Mouse (Mus musculus) intestine, embryonic 16.5 days (tissue): ENCODE results near the gene Map7d3. TPM values are rescaled to one million over a fixed set of nuclear protein-coding genes. Genes with fewer than 3 reads are reported as not detected.

Experiments used
- ATAC-seq: fragments of 200-750 bp; cut with Nextera tagmentation; 2 replicates; pipeline ENCODE4 v1.8.0; 2017; ENCODE audit warnings: moderate TSS enrichment, moderate library complexity
- H3K27ac ChIP-seq: fragments of 300-500 bp; sonication (generic); 2 replicates; pipeline ENCODE4 v1.5.1; 2014; ENCODE audit warnings: mild to moderate bottlenecking, low read length
- H3K27me3 ChIP-seq: fragments of 300-500 bp; sonication (generic); replicated peaks from 2 replicates; pipeline ENCODE4 v1.6.1; 2014; ENCODE audit warnings: low read length, control low read depth, mixed read lengths; ENCODE audit not compliant: control insufficient read depth, insufficient read depth
- H3K36me3 ChIP-seq: fragments of 300-500 bp; sonication (generic); 2 replicates; pipeline ENCODE4 v1.6.1; 2014; ENCODE audit warnings: low read length, control low read depth; ENCODE audit not compliant: control insufficient read depth, insufficient read depth
- H3K4me1 ChIP-seq: fragments of 300-500 bp; sonication (generic); 2 replicates; pipeline ENCODE4 v1.6.1; 2014; ENCODE audit warnings: low read length, control low read depth, mixed read lengths; ENCODE audit not compliant: control insufficient read depth, insufficient read depth
- H3K4me2 ChIP-seq: fragments of 300-500 bp; sonication (generic); 2 replicates; pipeline ENCODE4 v1.6.1; 2014; ENCODE audit warnings: low read depth, low read length, control low read depth
- H3K4me3 ChIP-seq: fragments of 300-500 bp; sonication (generic); 2 replicates; pipeline ENCODE4 v1.5.1; 2014; ENCODE audit warnings: mild to moderate bottlenecking, low read length
- H3K9ac ChIP-seq: fragments of 300-500 bp; sonication (generic); 2 replicates; pipeline ENCODE4 v1.6.1; 2014; ENCODE audit warnings: low read depth, low read length
- H3K9me3 ChIP-seq: fragments of 300-500 bp; sonication (generic); 2 replicates; pipeline ENCODE4 v1.6.1; 2016; ENCODE audit warnings: low read length, control low read depth; ENCODE audit not compliant: control insufficient read depth
- WGBS: fragments of 180-500 bp; shearing (Covaris S2); extraction: QIAGEN DNeasy Blood & Tissue Kit; methylation state at CpG from one replicate; pipeline ENCODE4 v1.1.7; 2014; 5-methylcytosine and 5-hydroxymethylcytosine counted together
- polyA plus RNA-seq: library from polyadenylated mRNA; unstranded; fragments of >200 nt; fragmentation: Nextera tagmentation; extraction: Ambion mirVana; gene quantifications from 2 replicates; pipeline ENCODE4 v1.2.1, GENCODE M21; 2015

The Map7d3 gene
- polyA plus RNA-seq, 1 experiment from 2014 or later = 1.1 TPM

GRCm38 (mm10) chrX:56786281-56787061 is 35.7 kb downstream of the Map7d3 start:
- no peaks in the 10 kb centered on the region for H3K4me1 ChIP-seq
- no peak overlapping the region for H3K4me3 ChIP-seq
- no peak overlapping the region for H3K27ac ChIP-seq
- H3K9me3 ChIP-seq = no peaks in the 10 kb centered on the region
- H3K9ac ChIP-seq = no peak overlapping the region
- H3K36me3 ChIP-seq = no peaks in the 10 kb centered on the region
- H3K27me3 ChIP-seq = no peaks in the 10 kb centered on the region
- H3K4me2 ChIP-seq = no peak overlapping the region
- 62% methylated on average over 6 of the region's 6 CpGs for WGBS
- peak; percentile 91 for ATAC-seq

- H3K36me3 ChIP-seq = no peaks in the 10 kb centered on the region
- 89% methylated on average over 4 of the region's 4 CpGs for WGBS
- H3K27me3 ChIP-seq = no peaks in the 10 kb centered on the region
- no peak overlapping the region for H3K4me3 ChIP-seq
- no peak for ATAC-seq
- no peak overlapping the region for H3K9ac ChIP-seq
- no peak overlapping the region for H3K27ac ChIP-seq
- H3K4me1 ChIP-seq = no peaks in the 10 kb centered on the region
- H3K4me2 ChIP-seq = no peak overlapping the region
- no peaks in the 10 kb centered on the region for H3K9me3 ChIP-seq
These were observed 48.8 kb downstream of the Map7d3 start for GRCm38 (mm10) chrX:56773329-56773728.

- Histone ChIP-seq H3K4me2 (no peak overlapping the region), H3K9me3 (no peaks in the 10 kb centered on the region), H3K36me3 (no peaks in the 10 kb centered on the region), H3K9ac (no peak overlapping the region), H3K4me3 (no peak overlapping the region), H3K27ac (no peak overlapping the region), H3K4me1 (no peaks in the 10 kb centered on the region), H3K27me3 (no peaks in the 10 kb centered on the region)
- no peak for ATAC-seq
- 93% methylated on average over 1 of the region's 1 CpGs for WGBS
These were observed 50.4 kb downstream of the Map7d3 start for GRCm38 (mm10) chrX:56771751-56772150.

GRCm38 (mm10) chrX:56769838-56770237 is 52.3 kb downstream of the Map7d3 start:
- Histone ChIP-seq H3K27me3 (no peaks in the 10 kb centered on the region), H3K36me3 (no peaks in the 10 kb centered on the region), H3K4me1 (no peaks in the 10 kb centered on the region), H3K27ac (no peak overlapping the region), H3K4me3 (no peak overlapping the region), H3K9me3 (no peaks in the 10 kb centered on the region), H3K9ac (no peak overlapping the region), H3K4me2 (no peak overlapping the region)
- peak; percentile 90 for ATAC-seq

GRCm38 (mm10) chrX:56760257-56760760 is 61.8 kb downstream of the Map7d3 start:
- WGBS = 86% methylated on average over 3 of the region's 3 CpGs
- Histone ChIP-seq H3K27ac (no peak overlapping the region), H3K4me1 (no peaks in the 10 kb centered on the region), H3K9ac (no peak overlapping the region), H3K27me3 (no peaks in the 10 kb centered on the region), H3K4me3 (no peak overlapping the region), H3K4me2 (no peak overlapping the region), H3K9me3 (no peaks in the 10 kb centered on the region), H3K36me3 (no peaks in the 10 kb centered on the region)
- ATAC-seq = no peak

- Histone ChIP-seq H3K36me3 (no peaks in the 10 kb centered on the region), H3K9me3 (no peaks in the 10 kb centered on the region), H3K9ac (no peak overlapping the region), H3K27ac (no peak overlapping the region), H3K4me1 (no peaks in the 10 kb centered on the region), H3K4me3 (no peak overlapping the region), H3K4me2 (no peak overlapping the region), H3K27me3 (no peaks in the 10 kb centered on the region)
- WGBS = 70% methylated on average over 7 of the region's 7 CpGs
- ATAC-seq = peak; percentile 86
These were observed 65.8 kb downstream of the Map7d3 start for GRCm38 (mm10) chrX:56756352-56756751.

- Histone ChIP-seq H3K9me3 (no peaks in the 10 kb centered on the region), H3K36me3 (no peaks in the 10 kb centered on the region), H3K4me3 (no peak overlapping the region), H3K27ac (no peak overlapping the region), H3K4me2 (no peak overlapping the region), H3K4me1 (no peaks in the 10 kb centered on the region), H3K9ac (no peak overlapping the region), H3K27me3 (no peaks in the 10 kb centered on the region)
- 38% methylated on average over 2 of the region's 2 CpGs for WGBS
- ATAC-seq = no peak
These were observed 66.5 kb downstream of the Map7d3 start for GRCm38 (mm10) chrX:56755646-56756045.

- Histone ChIP-seq H3K9ac (no peak overlapping the region), H3K4me1 (no peaks in the 10 kb centered on the region), H3K27me3 (no peaks in the 10 kb centered on the region), H3K4me3 (no peak overlapping the region), H3K9me3 (no peaks in the 10 kb centered on the region), H3K4me2 (no peak overlapping the region), H3K36me3 (no peaks in the 10 kb centered on the region), H3K27ac (no peak overlapping the region)
- WGBS = 71% methylated on average over 8 of the region's 8 CpGs
- ATAC-seq = no peak
These were observed 68.5 kb downstream of the Map7d3 start for GRCm38 (mm10) chrX:56753317-56754289.

- no peaks in the 10 kb centered on the region for H3K27me3 ChIP-seq
- H3K4me2 ChIP-seq = no peak overlapping the region
- no peaks in the 10 kb centered on the region for H3K4me1 ChIP-seq
- WGBS = 60% methylated on average over 6 of the region's 6 CpGs
- no peaks in the 10 kb centered on the region for H3K36me3 ChIP-seq
- no peaks in the 10 kb centered on the region for H3K9me3 ChIP-seq
- no peak overlapping the region for H3K4me3 ChIP-seq
- no peak overlapping the region for H3K27ac ChIP-seq
- H3K9ac ChIP-seq = no peak overlapping the region
- ATAC-seq = peak; percentile 44; the same call in 1 of the 2 replicates
These were observed 70.0 kb downstream of the Map7d3 start for GRCm38 (mm10) chrX:56752144-56752543.
